Mouse (Mus musculus): ENCODE data around the gene Arhgef39. TPM values are rescaled to one million over a fixed set of nuclear protein-coding genes. Genes with fewer than 3 reads are reported as not detected.
A peak's percentile ranks its signal among the peaks of the same experiment; 100 is the strongest.

Gene Arhgef39
- polyA plus RNA-seq, 1 experiment from 2014 or later, result 43.7 TPM

GRCm38 (mm10) chr4:43454041-43454836, 45.3 kb downstream of the Arhgef39 start, which contains the start of gene Cd72:
Gene Cd72 (minus strand): TSS chr4:43454628.
- Histone ChIP-seq H3K36me3 (replicated peaks; ENCODE audit: control insufficient read depth, insufficient read depth, low read depth, low read length) (no peaks in the 10 kb centered on the region), H3K4me1 (ENCODE audit: control insufficient read depth, insufficient read depth, low read length) (no peaks in the 10 kb centered on the region; the same call in 1 of the 2 replicates), H3K4me2 (ENCODE audit: low read depth, low read length) (peak within 1 kb of the TSS; percentile 41), H3K27me3 (ENCODE audit: control insufficient read depth, insufficient read depth, low read length) (peaks cover 6% of the 10 kb centered on the region; the same call in 1 of the 2 replicates), H3K27ac (replicated peaks; ENCODE audit: low read depth, low read length) (no peak within 1 kb of the TSS), H3K9me3 (replicated peaks; ENCODE audit: control insufficient read depth, low read length) (no peaks in the 10 kb centered on the region), H3K4me3 (ENCODE audit: low read depth, low read length) (peak within 1 kb of the TSS; percentile 5), H3K9ac (replicated peaks; ENCODE audit: low read length) (no peak within 1 kb of the TSS)
- DNase-seq (ENCODE audit: low spot score), result peak; percentile 19
- no peak for ATAC-seq (replicated peaks; ENCODE audit: insufficient number of reproducible peaks, low FRiP score, low TSS enrichment, low read depth)
- 31% methylated on average over 20 of the region's 20 CpGs for WGBS

DNA sequence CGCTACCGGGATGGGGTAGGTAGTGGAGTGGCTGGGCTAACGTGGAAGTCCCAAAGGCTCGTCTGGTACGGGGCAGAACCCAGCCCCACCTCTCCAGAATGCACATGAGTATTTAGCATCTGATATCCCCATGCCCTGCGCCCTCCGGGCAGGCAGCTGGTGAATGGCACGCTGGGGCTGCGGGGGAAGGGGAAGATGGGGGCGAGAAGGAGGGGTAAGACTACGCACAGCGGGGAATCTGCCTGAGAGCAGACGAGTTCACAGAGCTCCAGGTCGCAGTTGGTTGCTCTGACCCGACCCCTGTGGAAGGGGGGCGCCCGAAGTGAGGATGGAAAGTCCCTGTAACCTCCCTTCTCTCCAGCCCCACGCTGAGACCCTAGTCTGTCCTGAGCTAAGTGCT, 46.1 kb downstream of the Arhgef39 start:
- ATAC-seq (replicated peaks; ENCODE audit: insufficient number of reproducible peaks, low FRiP score, low TSS enrichment, low read depth), result no peak
- DNase-seq (ENCODE audit: low spot score), result peak; percentile 38
- WGBS, result under 1% methylated on average over 14 of the region's 18 CpGs
- Histone ChIP-seq H3K9ac (replicated peaks; ENCODE audit: low read length) (no peak overlapping the region), H3K9me3 (replicated peaks; ENCODE audit: control insufficient read depth, low read length) (no peaks in the 10 kb centered on the region), H3K4me1 (ENCODE audit: control insufficient read depth, insufficient read depth, low read length) (no peaks in the 10 kb centered on the region; the same call in 1 of the 2 replicates), H3K27ac (replicated peaks; ENCODE audit: low read depth, low read length) (no peak overlapping the region), H3K4me2 (ENCODE audit: low read depth, low read length) (peak overlapping the region; percentile 41), H3K4me3 (ENCODE audit: low read depth, low read length) (peak overlapping the region; percentile 5), H3K36me3 (replicated peaks; ENCODE audit: control insufficient read depth, insufficient read depth, low read depth, low read length) (no peaks in the 10 kb centered on the region), H3K27me3 (ENCODE audit: control insufficient read depth, insufficient read depth, low read length) (peaks cover 6% of the 10 kb centered on the region; the same call in 1 of the 2 replicates)

DNA sequence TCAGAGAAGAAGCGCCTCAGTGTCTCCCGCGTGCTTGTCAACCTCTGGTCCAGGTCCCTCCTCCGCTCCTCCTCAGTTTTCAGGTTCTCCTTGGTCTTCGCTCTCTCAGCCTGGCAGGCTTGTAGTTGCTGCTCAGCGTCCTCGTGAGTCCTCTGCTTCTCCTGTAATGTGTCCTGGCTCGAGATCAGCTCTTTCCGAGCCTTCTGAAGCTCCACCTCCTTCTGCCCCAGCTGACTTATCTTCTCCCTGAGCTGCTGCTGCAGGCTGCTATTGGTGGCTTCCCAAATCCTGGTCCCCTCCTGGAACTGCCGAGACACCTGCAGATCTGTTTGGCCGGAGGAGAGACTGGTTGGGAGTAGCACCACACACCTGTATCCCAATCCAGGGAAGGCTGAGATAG, 47.2 kb downstream of the Arhgef39 start:
- Histone ChIP-seq H3K4me1 (ENCODE audit: control insufficient read depth, insufficient read depth, low read length) (no peaks in the 10 kb centered on the region; the same call in 1 of the 2 replicates), H3K4me3 (ENCODE audit: low read depth, low read length) (no peak overlapping the region), H3K9me3 (replicated peaks; ENCODE audit: control insufficient read depth, low read length) (no peaks in the 10 kb centered on the region), H3K4me2 (ENCODE audit: low read depth, low read length) (no peak overlapping the region), H3K27ac (replicated peaks; ENCODE audit: low read depth, low read length) (no peak overlapping the region), H3K9ac (replicated peaks; ENCODE audit: low read length) (no peak overlapping the region), H3K36me3 (replicated peaks; ENCODE audit: control insufficient read depth, insufficient read depth, low read depth, low read length) (no peaks in the 10 kb centered on the region; the same call in 1 of the 2 replicates), H3K27me3 (ENCODE audit: control insufficient read depth, insufficient read depth, low read length) (peaks cover 6% of the 10 kb centered on the region; the same call in 1 of the 2 replicates)
- 62% methylated on average over 11 of the region's 11 CpGs for WGBS
- ATAC-seq (replicated peaks; ENCODE audit: insufficient number of reproducible peaks, low FRiP score, low TSS enrichment, low read depth), result no peak
- DNase-seq (ENCODE audit: low spot score), result no peak

DNA sequence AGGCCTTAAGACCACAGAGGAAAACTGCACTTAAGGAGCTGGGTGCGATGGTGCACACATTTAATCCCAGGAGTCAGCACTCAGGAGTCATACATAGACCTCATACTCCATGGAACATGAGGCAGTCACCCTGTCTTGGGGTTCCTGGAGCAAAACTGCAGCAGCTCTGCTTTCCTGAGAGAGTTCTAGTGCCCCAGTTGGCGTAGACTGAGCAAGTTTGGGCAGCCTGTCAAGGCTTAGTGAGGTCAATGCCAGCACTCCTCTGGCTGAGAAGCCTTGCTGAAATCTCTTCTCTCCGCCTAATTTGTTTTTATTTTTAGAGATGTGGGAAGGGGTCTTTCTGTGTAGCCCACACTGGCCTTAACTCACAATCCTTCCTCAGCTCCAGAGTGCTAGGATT, 50.9 kb downstream of the Arhgef39 start:
- ATAC-seq (replicated peaks; ENCODE audit: insufficient number of reproducible peaks, low FRiP score, low TSS enrichment, low read depth) (no peak), DNase-seq (ENCODE audit: low spot score) (no peak)
- H3K4me3 ChIP-seq (ENCODE audit: low read depth, low read length), result no peak overlapping the region
- 92% methylated on average over 3 of the region's 3 CpGs for WGBS
- no peaks in the 10 kb centered on the region for H3K27me3 ChIP-seq (ENCODE audit: control insufficient read depth, insufficient read depth, low read length)
- no peak overlapping the region for H3K27ac ChIP-seq (replicated peaks; ENCODE audit: low read depth, low read length)
- H3K9me3 ChIP-seq (replicated peaks; ENCODE audit: control insufficient read depth, low read length), result no peaks in the 10 kb centered on the region
- H3K4me1 ChIP-seq (ENCODE audit: control insufficient read depth, insufficient read depth, low read length), result peaks cover 4% of the 10 kb centered on the region; the same call in 1 of the 2 replicates
- H3K4me2 ChIP-seq (ENCODE audit: low read depth, low read length), result no peak overlapping the region
- H3K36me3 ChIP-seq (replicated peaks; ENCODE audit: control insufficient read depth, insufficient read depth, low read depth, low read length), result peaks cover 8% of the 10 kb centered on the region
- H3K9ac ChIP-seq (replicated peaks; ENCODE audit: low read length), result no peak overlapping the region

DNA sequence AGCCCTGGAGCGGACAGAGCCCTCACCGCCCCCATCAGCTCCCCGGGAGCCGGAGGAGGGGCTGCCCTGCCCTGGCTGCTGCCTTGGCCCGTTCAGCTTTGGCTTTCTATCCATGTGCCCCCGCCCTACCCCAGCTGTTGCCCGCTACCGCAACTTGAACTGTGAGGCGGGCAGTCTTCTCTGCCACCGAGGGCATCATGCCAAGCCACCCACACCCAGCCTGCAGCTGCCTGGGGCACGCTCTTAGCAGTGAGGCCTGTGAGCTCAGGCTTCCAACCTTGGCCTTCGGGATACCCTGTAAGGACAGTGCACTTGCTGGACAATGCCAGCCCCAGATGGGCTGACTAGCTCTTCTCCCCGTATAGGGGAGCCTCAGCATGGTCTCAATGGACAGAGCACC, 52.2 kb downstream of the Arhgef39 start:
- Histone ChIP-seq H3K4me3 (ENCODE audit: low read depth, low read length) (no peak overlapping the region), H3K4me1 (ENCODE audit: control insufficient read depth, insufficient read depth, low read length) (peaks cover 4% of the 10 kb centered on the region; the same call in 1 of the 2 replicates), H3K9me3 (replicated peaks; ENCODE audit: control insufficient read depth, low read length) (no peaks in the 10 kb centered on the region), H3K36me3 (replicated peaks; ENCODE audit: control insufficient read depth, insufficient read depth, low read depth, low read length) (peaks cover 8% of the 10 kb centered on the region), H3K27ac (replicated peaks; ENCODE audit: low read depth, low read length) (no peak overlapping the region), H3K9ac (replicated peaks; ENCODE audit: low read length) (no peak overlapping the region), H3K4me2 (ENCODE audit: low read depth, low read length) (no peak overlapping the region), H3K27me3 (ENCODE audit: control insufficient read depth, insufficient read depth, low read length) (no peaks in the 10 kb centered on the region)
- 95% methylated on average over 13 of the region's 13 CpGs for WGBS
- DNase-seq (ENCODE audit: low spot score) (no peak), ATAC-seq (replicated peaks; ENCODE audit: insufficient number of reproducible peaks, low FRiP score, low TSS enrichment, low read depth) (no peak)

Other genes starting within 250 kb of the Arhgef39 start
- gene Atp8b5, start 232.5 kb downstream of the Arhgef39 start, polyA plus RNA-seq (2014; fragmentation: Nextera tagmentation; extraction: Ambion mirVana), result 0.40 and 0.58 TPM in 2 replicates
- 7.4 TPM in 2 replicates for gene Rusc2, start 117.7 kb downstream of the Arhgef39 start, polyA plus RNA-seq (2014; fragmentation: Nextera tagmentation; extraction: Ambion mirVana)
- 0.17 TPM in 1 of 2 replicates, not detected in the other for gene Fam166b, start 70.6 kb downstream of the Arhgef39 start, polyA plus RNA-seq (2014; fragmentation: Nextera tagmentation; extraction: Ambion mirVana)
- 8.2 TPM in 2 replicates for gene Tesk1, start 57.8 kb downstream of the Arhgef39 start, polyA plus RNA-seq (2014; fragmentation: Nextera tagmentation; extraction: Ambion mirVana)
- 2.4 and 2.7 TPM in 2 replicates for gene Cd72, start 45.1 kb downstream of the Arhgef39 start, polyA plus RNA-seq (2014; fragmentation: Nextera tagmentation; extraction: Ambion mirVana)
- gene Sit1, start 16.0 kb downstream of the Arhgef39 start, polyA plus RNA-seq (2014; fragmentation: Nextera tagmentation; extraction: Ambion mirVana), result not detected in 2 replicates
- 54.6 and 61.1 TPM in 2 replicates for gene Ccdc107, start 6.8 kb downstream of the Arhgef39 start, polyA plus RNA-seq (2014; fragmentation: Nextera tagmentation; extraction: Ambion mirVana)
- gene Car9, start 7.3 kb upstream of the Arhgef39 start, polyA plus RNA-seq (2014; fragmentation: Nextera tagmentation; extraction: Ambion mirVana), result 0.41 and 0.52 TPM in 2 replicates
- gene Tpm2, start 24.1 kb upstream of the Arhgef39 start, polyA plus RNA-seq (2014; fragmentation: Nextera tagmentation; extraction: Ambion mirVana), result 97.9 and 99.1 TPM in 2 replicates
- gene Creb3, start 62.6 kb upstream of the Arhgef39 start, polyA plus RNA-seq (2014; fragmentation: Nextera tagmentation; extraction: Ambion mirVana), result 41.0 and 41.7 TPM in 2 replicates
- gene Tln1, start 63.0 kb upstream of the Arhgef39 start, polyA plus RNA-seq (2014; fragmentation: Nextera tagmentation; extraction: Ambion mirVana), result 40.6 and 42.1 TPM in 2 replicates
- 21.1 and 30.4 TPM in 2 replicates for gene Rgp1, start 79.0 kb upstream of the Arhgef39 start, polyA plus RNA-seq (2014; fragmentation: Nextera tagmentation; extraction: Ambion mirVana)
- 21.0 and 21.1 TPM in 2 replicates for gene Gba2, start 79.2 kb upstream of the Arhgef39 start, polyA plus RNA-seq (2014; fragmentation: Nextera tagmentation; extraction: Ambion mirVana)
- gene Msmp, start 84.8 kb upstream of the Arhgef39 start, polyA plus RNA-seq (2014; fragmentation: Nextera tagmentation; extraction: Ambion mirVana), result not detected in 2 replicates
- gene Npr2, start 132.2 kb upstream of the Arhgef39 start, polyA plus RNA-seq (2014; fragmentation: Nextera tagmentation; extraction: Ambion mirVana), result 16.6 and 18.2 TPM in 2 replicates
- gene Spag8, start 153.9 kb upstream of the Arhgef39 start, polyA plus RNA-seq (2014; fragmentation: Nextera tagmentation; extraction: Ambion mirVana), result 1.1 and 1.8 TPM in 2 replicates
- 76.3 and 84.7 TPM in 2 replicates for gene Hint2, start 156.8 kb upstream of the Arhgef39 start, polyA plus RNA-seq (2014; fragmentation: Nextera tagmentation; extraction: Ambion mirVana)
- gene Tmem8b, start 169.3 kb upstream of the Arhgef39 start, polyA plus RNA-seq (2014; fragmentation: Nextera tagmentation; extraction: Ambion mirVana), result 2.1 and 3.2 TPM in 2 replicates
- gene Fam221b, start 169.4 kb upstream of the Arhgef39 start, polyA plus RNA-seq (2014; fragmentation: Nextera tagmentation; extraction: Ambion mirVana), result 2.8 and 3.0 TPM in 2 replicates
- gene Olfr70, start 201.1 kb upstream of the Arhgef39 start, polyA plus RNA-seq (2014; fragmentation: Nextera tagmentation; extraction: Ambion mirVana), result not detected in 2 replicates
- not detected in 2 replicates for gene Olfr71, start 210.6 kb upstream of the Arhgef39 start, polyA plus RNA-seq (2014; fragmentation: Nextera tagmentation; extraction: Ambion mirVana)
- gene Hrct1, start 227.5 kb upstream of the Arhgef39 start, polyA plus RNA-seq (2014; fragmentation: Nextera tagmentation; extraction: Ambion mirVana), result 0.18 and 0.20 TPM in 2 replicates
- gene Spaar, start 230.3 kb upstream of the Arhgef39 start, polyA plus RNA-seq (2014; fragmentation: Nextera tagmentation; extraction: Ambion mirVana), result 0.04 and 0.08 TPM in 2 replicates

All from embryonic facial prominence, embryonic 11.5 days (tissue).